Mouse (Mus musculus): Measurements from ENCODE around the gene Hist1h4j. TPM values are rescaled to one million over a fixed set of nuclear protein-coding genes. Genes with fewer than 3 reads are reported as not detected.
A peak's percentile ranks its signal among the peaks of the same experiment; 100 is the strongest.

Gene Hist1h4j
- total RNA-seq, 1 experiment from 2014 or later = 469 TPM

DNA sequence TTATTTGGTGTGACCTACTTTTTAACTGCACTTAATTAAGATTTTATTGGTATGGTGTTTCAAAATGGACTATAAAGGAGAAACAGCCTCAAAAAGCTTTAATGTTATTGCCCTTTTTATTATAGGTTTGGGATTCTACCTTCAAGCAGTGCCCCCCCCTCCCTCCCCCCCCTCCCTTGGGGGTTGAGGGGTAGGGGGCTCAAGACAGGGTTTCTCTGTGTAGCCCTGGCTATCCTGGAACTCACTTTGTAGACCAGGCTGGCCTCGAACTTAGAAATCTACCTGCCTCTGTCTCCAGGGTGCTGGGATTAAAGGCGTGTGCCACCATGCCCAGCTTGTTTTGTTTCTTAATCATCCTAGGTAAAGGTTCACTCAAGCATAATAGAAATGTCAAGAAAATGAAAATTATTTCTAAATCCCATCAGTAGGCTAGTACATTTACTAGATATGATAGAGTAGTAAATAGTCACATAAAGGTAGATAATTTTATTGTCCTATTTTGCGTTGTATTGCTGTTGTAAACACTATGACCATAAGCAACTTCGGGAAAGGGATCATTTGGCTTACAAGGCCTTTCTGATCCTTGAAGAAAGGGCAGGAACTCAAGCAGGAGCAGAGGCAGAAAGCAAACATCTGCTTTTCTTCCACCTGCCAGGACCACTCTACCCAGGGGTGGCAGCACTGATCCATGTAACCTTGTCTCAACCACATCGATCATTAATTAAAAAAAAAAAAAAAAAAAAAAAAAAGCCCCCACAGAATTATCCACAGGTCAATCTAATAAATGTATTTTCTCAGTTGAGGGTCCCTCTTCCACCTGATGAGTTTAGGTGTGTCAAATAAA lies 11.6 kb upstream of the Hist1h4j start:
- no peak for ATAC-seq (replicated peaks; ENCODE audit: low read depth, poor library complexity, severe bottlenecking)

DNA sequence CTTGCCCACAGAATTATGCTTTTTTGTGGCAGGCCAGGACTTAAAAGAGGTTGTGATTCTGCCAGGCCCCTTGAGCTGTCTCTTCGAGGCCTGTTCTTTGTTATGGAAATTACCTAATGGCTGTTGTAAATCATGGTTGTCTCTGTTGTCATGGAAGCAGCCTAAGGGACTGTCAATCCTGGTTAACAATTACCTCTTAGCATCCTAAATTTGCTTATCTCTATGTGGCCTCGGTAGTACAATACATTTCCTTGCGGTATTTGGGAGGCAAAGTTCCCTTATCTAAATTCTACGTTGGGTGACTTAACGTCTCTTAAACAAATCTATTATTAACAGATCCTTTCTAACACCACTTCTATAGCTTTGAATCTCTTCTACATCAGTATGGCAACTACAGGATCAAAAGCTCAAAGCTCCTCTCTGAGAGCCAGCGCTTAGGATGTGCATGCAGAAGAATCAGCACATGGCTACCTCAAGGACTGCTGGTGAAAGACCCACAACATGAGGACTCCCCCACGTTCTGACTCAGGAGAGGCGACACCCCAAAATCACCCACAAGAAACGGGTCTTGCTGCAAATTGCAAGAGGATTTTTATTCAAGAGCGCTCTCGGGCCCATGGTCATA lies 6.8 kb upstream of the Hist1h4j start:
- ATAC-seq (replicated peaks; ENCODE audit: low read depth, poor library complexity, severe bottlenecking) = no peak

DNA sequence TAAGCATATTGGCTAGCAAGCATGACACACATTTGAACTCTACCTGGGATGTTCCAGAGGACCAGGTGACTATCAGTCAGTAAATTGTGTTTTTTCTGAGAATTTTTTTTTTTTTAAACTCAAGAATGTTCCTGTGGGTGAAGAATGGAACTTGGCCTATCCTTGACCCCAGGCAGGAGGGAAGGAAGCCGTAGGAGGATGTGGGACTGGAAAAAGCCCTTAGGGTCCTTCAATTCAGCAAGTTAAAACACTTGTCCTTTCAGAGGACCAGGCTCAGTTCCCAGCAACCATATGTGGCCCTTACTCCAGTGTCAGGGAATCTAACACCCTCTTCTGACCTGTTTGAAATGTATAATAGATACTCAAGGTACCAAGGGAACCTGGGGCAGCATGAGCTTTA lies 5.3 kb upstream of the Hist1h4j start:
- ATAC-seq (replicated peaks; ENCODE audit: low read depth, poor library complexity, severe bottlenecking) = no peak

DNA sequence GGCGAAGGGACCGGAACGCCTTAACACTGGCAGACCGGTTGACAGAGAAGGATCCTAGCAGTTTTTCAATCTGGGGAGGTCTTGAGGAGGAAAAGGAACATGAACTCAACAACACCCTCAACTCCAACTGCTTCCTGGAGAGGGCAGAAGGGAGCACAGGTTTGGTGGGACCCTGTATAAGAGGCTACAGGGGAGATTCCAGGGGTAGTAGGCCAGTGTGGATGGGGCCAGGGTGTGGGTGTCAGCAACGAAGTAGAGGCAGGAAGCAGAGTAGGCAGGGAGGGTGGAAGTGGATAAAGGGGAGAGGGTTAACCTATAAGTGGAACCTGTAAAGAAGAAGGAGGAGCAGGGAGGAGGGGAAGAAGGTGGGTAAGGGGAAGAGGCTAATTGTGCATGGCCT lies 1.4 kb upstream of the Hist1h4j start:
- ATAC-seq (replicated peaks; ENCODE audit: low read depth, poor library complexity, severe bottlenecking) = no peak

DNA sequence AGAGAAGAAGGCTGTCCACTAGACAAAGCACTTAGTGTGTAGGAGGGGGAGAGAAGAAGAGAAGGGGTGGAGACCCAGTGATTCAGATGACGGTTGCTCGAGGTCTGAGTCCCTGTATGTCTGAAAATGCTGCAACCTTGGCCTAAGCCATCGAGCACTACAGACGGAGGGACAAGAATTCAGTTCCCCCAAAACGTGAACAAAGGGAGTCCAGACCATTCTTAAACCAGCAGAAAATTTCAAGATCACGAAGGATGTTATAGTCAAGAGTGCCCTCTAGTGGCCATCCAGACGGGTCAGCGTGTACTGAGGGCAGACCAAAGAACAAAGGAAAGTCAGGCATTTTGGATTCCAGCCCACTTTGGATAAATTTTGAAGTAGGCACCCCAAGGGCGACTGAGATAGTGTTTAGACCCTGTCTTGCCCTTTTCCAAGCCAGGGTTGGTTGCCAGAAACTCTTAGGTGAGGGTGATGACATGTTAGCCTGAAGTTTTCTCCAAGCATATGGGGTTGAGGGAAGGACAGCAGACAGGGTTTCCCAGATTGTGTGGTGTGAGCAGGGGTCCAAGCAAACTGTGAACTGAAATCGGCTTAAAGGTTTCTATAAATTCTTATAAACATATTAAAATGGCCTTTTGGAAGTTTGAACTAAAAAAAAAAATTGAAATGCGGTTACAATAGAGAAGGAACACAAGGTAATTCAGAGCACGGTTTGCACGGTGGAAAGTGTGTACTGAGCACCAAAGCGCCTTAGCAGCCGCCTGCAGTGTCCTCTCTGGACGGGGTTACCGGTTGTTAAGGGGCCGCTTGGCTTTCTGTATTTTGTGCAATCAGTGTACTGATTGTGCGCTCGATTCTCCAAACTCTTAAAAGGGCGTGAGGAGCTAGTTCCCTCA lies 606 bp upstream of the Hist1h4j start:
- peak; percentile 67 for ATAC-seq (replicated peaks; ENCODE audit: low read depth, poor library complexity, severe bottlenecking)

DNA sequence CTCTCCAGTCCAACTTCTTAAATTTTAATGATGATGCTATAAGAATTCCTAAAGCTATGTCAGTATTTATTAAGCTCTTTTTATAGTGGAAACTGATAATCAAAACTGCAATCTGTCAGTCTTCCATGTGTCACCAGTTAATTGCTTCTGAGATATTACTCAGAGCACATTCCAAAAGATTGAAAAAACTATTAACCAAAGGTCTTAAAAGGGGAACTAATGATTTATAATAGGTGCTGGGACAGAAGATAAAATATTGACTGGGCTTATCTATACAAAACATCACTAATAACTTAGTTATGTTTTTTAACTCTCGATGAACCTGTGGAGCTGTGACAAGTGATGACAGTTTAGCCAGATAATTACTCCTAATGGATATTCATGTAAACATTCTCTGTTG lies 10.1 kb downstream of the Hist1h4j start:
- no peak for ATAC-seq (replicated peaks; ENCODE audit: low read depth, poor library complexity, severe bottlenecking)

DNA sequence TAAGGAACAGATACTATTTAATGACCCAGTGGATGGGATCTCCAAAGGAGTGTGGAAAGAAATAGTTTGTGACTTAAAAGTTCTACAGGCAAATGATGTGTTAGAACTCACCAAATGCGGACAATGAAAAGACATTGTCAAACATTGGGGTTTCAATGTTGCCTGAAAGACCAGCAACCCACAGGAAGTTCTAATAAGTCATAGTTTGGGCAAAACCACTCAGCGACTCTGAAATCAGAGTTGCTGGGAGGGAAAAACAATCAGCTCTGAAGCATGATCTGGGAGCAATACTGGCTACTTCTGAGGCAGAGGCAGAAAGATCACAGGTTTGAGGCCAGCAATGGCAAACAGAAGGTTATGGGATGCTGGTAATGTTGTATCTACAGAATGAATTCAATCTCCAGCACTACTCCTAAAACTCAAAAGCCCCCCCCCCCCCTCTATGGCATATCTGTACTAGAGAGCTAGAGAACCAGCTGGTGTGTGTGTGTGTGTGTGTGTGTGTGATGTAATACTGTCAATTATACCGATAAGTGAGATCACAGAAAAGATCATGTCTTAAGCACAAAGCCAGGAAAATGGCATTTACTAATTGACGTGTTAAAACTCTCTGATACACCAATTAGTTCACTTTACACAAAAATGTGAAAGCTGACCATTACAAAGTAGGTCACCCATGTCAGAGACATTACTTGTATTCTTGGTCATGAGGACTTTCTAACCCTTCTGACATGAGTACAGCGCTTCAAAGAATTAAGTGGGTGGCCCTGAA lies 14.7 kb downstream of the Hist1h4j start:
- no peak for ATAC-seq (replicated peaks; ENCODE audit: low read depth, poor library complexity, severe bottlenecking)

DNA sequence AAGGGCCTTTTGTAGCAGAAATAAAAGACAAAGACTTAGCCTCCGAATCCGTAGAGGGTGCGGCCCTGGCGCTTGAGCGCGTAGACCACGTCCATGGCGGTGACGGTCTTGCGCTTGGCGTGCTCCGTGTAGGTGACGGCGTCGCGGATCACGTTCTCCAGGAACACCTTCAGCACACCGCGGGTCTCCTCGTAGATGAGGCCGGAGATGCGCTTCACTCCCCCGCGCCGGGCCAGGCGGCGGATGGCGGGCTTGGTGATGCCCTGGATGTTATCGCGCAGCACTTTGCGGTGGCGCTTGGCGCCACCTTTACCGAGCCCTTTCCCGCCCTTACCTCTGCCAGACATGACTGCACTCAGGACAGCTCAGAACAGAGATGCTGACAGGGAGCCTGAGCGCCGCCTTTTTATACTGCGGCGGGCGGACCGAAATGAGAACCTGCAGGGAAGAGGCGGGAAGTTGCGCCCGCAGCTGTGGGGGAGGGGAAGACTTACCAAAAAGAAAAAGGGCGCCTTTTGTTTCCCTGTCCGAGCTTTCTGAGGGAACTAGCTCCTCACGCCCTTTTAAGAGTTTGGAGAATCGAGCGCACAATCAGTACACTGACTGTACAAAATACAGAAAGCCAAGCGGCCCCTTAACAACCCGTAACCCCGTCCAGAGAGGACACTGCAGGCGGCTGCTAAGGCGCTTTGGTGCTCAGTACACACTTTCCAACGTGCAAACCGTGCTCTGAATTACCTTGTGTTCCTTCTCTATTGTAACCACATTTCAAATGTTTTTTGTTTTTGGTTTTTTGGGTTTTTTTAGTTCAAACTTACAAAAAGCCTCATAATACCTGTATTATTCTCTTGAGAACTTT lies 15.5 kb downstream of the Hist1h4j start, which contains the start of gene Hist1h4k:
Gene Hist1h4k (minus strand): TSS at position 347 of the 859 bp plus-strand sequence.
- peak; percentile 52 for ATAC-seq (replicated peaks; ENCODE audit: low read depth, poor library complexity, severe bottlenecking)

DNA sequence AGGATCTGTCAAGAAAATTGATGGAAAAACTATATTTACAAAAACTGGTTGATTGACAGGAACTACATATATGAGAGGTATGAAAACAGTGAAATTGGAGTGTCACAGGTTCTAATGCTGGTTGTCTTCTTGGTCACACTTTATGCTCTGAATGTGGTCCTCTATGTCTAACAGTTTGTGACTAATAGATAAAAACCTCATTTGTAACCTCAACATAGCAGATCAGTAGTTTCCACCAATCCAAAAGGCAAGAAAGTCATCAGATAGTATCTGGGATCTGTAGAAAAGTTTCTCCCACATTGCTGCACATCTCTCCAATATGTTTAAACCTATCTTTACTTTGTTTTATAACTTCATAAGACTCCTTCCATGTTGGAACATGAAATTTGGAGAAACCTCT lies 16.6 kb downstream of the Hist1h4j start:
- ATAC-seq (replicated peaks; ENCODE audit: low read depth, poor library complexity, severe bottlenecking) = no peak

DNA sequence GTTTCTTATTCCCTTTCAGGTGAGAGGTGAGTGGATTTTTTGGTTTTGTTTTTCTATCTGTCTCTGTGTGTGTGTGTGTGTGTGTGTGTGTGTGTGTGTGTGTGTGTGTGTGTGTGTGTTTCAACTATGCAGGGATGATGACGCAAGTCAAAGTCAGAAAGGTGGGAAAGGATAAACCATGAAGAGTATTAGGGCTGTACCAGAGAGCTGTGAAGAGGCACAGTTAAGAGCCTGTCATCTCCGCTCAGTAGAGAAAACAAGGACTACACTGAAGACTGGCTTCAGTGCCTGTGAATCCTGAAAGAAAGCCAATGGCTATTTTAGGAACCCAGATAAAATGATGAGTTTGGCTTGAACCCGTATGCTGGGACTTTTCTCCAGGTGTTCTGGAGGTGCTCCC lies 17.0 kb downstream of the Hist1h4j start:
- ATAC-seq (replicated peaks; ENCODE audit: low read depth, poor library complexity, severe bottlenecking) = no peak

DNA sequence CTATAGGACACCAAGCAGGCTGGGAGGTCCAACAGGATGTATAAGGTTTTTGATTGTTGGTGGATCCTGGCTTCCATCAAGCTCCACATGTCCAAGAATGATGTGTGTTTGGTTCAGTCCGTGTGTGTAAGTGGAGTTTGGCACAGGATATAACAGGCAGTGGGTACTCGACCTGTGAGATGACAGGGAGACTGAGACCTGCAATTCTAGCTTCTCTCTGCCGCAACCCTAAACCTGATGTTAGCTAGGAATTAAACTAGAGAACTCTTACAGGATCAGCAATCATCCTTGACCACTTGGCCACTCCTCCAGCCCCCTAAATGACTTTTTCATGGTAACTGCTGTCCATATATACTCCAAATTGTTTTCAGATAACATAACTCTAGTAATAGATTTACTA lies 17.5 kb downstream of the Hist1h4j start:
- no peak for ATAC-seq (replicated peaks; ENCODE audit: low read depth, poor library complexity, severe bottlenecking)

DNA sequence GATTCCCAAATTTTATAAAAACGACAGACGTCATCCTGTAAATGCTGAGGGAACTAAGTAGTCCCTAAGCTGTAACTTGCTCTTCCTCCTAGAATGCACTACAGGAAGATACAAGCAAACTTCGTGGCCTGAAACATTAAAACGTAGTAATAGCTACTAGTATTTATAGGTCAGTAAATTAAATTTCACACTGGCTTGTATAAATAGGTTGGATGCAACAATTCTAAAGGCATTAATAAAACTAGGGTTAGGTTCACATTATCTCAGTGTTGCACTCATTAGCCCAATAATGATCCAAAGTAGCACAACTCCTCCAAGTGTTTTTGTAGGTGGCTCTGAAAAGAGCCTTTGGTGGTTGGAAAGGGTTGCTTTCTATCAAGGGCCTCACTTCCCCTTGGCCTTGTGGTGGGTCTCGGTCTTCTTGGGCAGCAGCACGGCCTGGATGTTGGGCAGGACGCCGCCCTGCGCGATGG lies 18.2 kb downstream of the Hist1h4j start:
- ATAC-seq (replicated peaks; ENCODE audit: low read depth, poor library complexity, severe bottlenecking) = peak; percentile 21; the same call in 1 of the 2 replicates

DNA sequence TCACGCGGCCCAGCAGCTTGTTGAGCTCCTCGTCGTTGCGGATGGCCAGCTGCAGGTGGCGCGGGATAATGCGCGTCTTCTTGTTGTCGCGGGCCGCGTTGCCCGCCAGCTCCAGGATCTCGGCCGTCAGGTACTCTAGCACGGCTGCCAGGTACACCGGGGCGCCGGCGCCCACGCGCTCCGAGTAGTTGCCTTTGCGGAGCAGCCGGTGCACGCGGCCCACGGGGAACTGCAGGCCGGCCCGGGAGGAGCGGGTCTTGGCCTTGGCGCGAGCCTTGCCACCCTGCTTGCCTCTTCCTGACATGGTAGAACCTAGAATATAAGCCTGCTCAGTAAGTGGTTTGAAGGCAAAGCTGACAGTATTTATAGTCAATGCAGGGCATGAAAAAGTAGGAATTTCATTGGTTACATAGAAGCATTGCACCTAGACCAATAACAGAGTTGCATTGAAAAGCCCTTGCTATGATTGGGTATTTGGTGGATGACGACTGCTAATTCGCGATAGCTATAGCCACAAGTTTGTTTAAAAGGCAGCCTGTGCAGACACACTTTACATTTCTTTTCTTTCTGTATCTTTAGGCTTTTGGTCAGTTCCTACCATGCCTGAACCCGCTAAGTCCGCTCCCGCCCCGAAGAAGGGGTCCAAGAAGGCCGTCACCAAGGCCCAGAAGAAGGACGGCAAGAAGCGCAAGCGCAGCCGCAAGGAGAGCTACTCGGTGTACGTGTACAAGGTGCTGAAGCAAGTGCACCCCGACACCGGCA lies 18.8 kb downstream of the Hist1h4j start, which contains the start of the genes Hist1h2ak and Hist1h2bn:
Gene Hist1h2ak (minus strand): TSS at position 304 of the 762 bp plus-strand sequence.
Gene Hist1h2bn (plus strand): TSS at position 600 of the 762 bp plus-strand sequence.
- peak; percentile 85 for ATAC-seq (replicated peaks; ENCODE audit: low read depth, poor library complexity, severe bottlenecking)

DNA sequence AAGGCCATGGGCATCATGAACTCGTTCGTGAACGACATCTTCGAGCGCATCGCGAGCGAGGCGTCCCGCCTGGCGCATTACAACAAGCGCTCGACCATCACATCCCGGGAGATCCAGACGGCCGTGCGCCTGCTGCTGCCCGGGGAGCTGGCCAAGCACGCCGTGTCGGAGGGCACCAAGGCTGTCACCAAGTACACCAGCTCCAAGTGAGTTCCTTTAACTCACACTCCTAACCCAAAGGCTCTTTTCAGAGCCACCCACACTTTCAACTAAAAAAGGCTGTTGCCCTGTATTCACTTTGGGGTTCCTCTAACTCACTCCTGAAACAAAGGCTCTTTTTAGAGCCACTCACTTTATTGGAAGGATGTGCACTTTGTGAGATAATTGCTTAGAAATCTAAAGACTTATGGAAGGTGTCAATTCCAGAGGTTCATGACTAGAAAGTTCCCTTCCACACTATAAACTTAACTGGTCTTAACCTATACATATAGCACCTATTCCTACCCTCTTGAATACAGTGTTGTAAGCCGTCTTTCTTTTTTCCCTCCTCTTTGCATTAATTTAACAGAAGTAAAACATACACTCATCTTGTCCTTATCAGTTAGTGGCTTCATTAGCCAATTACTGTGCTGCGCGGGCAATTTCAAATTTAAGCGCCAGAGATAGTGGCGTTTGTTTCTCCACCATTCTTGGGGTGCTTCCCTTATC lies 19.6 kb downstream of the Hist1h4j start:
- ATAC-seq (replicated peaks; ENCODE audit: low read depth, poor library complexity, severe bottlenecking) = peak; percentile 22

DNA sequence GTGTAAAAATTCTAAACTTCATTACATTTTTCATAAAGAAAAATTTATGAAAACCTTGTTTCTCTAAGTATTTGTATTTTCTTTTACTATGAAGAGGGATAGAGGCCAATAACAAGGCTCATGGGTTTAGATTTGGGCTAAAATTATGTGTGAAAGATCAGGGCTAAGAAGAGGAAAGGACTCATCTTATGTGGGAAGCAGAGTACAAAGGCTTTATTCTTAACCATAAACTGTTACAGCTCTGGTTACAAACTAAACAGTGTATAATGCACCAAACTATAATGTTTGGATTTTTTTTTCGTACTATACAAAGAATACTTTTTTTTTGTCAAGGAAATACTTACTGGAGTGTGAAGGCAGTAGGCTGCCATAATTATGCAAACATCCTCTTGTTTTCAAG lies 20.8 kb downstream of the Hist1h4j start:
- no peak for ATAC-seq (replicated peaks; ENCODE audit: low read depth, poor library complexity, severe bottlenecking)

DNA sequence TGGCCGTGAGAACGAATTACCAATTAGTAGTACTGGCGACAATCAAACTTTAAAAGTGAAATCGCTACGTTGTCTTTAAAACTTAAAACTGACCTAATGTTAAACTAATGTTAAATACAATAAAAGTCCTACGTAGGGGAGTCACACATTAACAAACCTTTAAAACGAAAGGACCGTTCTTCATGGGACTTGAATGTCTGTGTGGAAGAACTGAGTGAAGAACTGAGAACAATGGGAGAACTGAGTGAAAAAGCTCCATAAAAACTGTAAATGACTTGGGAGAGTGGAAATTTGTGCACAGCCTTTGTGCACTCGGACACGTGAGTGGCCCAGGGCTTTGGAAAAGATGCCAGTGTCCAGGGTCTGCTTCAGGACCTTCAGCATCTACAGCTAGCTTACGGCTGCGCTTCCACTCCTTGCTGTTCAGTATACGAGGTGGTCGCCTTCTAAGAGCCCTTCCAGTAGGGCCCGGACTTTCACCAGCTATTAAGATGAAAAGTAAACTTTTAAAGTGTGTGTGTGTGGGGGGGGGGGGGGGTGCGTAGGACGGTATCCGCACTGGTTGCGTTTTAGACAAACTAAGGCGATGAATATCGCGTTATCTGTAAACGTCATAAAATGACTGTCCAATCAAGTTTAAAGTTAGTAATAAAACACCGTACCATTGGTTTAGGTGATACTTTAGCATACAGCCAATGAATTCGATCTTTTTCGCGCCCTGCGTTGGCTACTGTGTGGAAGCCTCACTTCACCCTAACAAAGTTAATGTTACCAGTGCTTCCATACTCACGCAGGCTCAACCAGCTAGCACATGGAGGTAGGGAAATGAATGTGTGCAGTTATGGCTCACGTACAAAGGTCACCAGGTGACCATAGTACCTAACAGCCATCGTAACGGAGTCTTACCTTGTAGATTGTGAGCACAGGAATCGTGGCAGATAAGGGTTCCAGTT lies 44.2 kb downstream of the Hist1h4j start:
- ATAC-seq (replicated peaks; ENCODE audit: low read depth, poor library complexity, severe bottlenecking) = peak; percentile 62
